Mouse (Mus musculus) hindbrain, embryonic 11.5 days (tissue): ENCODE results near the gene Lrba. TPM values are rescaled to one million over a fixed set of nuclear protein-coding genes. Genes with fewer than 3 reads are reported as not detected.

Experiments
- ATAC-seq: fragments of 200-750 bp; cut with Nextera tagmentation; 2 replicates; pipeline ENCODE4 v1.8.0; 2017; ENCODE audit warnings: mild to moderate bottlenecking, moderate TSS enrichment, moderate library complexity; ENCODE audit not compliant: low FRiP score
- DNase-seq: peaks from one replicate; pipeline ENCODE4 v3.0.0-alpha.2; 2015; ENCODE audit warnings: low spot score
- H3K27ac ChIP-seq: fragments of 300-500 bp; sonication (generic); 2 replicates; pipeline ENCODE4 v1.5.1; 2014; ENCODE audit warnings: mild to moderate bottlenecking, low read depth, low read length
- H3K27me3 ChIP-seq: fragments of 300-500 bp; sonication (generic); 2 replicates; pipeline ENCODE4 v1.6.1; 2014; ENCODE audit warnings: mild to moderate bottlenecking, low read length, moderate library complexity, mixed read lengths; ENCODE audit not compliant: control insufficient read depth, insufficient read depth
- H3K36me3 ChIP-seq: fragments of 300-500 bp; sonication (generic); 2 replicates; pipeline ENCODE4 v1.6.1; 2014; ENCODE audit warnings: mild to moderate bottlenecking, low read length, moderate library complexity, mixed read lengths; ENCODE audit not compliant: control insufficient read depth, insufficient read depth
- H3K4me1 ChIP-seq: fragments of 300-500 bp; sonication (generic); replicated peaks from 2 replicates; pipeline ENCODE4 v1.6.1; 2014; ENCODE audit warnings: low read length, mixed read lengths; ENCODE audit not compliant: control insufficient read depth, insufficient read depth
- H3K4me2 ChIP-seq: fragments of 300-500 bp; sonication (generic); replicated peaks from 2 replicates; pipeline ENCODE4 v1.6.1; 2014; ENCODE audit warnings: mild to moderate bottlenecking, low read depth, low read length
- H3K4me3 ChIP-seq: fragments of 300-500 bp; sonication (generic); 2 replicates; pipeline ENCODE4 v1.5.1; 2014; ENCODE audit warnings: low read depth, low read length
- H3K9ac ChIP-seq: fragments of 300-500 bp; sonication (generic); 2 replicates; pipeline ENCODE4 v1.6.1; 2014; ENCODE audit warnings: low read depth, low read length
- H3K9me3 ChIP-seq: fragments of 300-500 bp; sonication (generic); 2 replicates; pipeline ENCODE4 v1.6.1; 2016; ENCODE audit warnings: low read length; ENCODE audit not compliant: control insufficient read depth
- WGBS: fragments of 180-500 bp; shearing (Covaris S2); extraction: QIAGEN DNeasy Blood & Tissue Kit; methylation state at CpG from one replicate; pipeline ENCODE4 v1.1.7; 2014; 5-methylcytosine and 5-hydroxymethylcytosine counted together
- polyA plus RNA-seq: library from polyadenylated mRNA; unstranded; fragments of >200 nt; fragmentation: Nextera tagmentation; extraction: Ambion mirVana; gene quantifications from 2 replicates; pipeline ENCODE4 v1.2.1, GENCODE M21; 2014

The Lrba gene
- polyA plus RNA-seq, 1 experiment from 2014 or later, result 11.2 TPM

GRCm38 (mm10) chr3:86202449-86202848 is 22.0 kb upstream of the Lrba start:
- ATAC-seq (no peak), DNase-seq (no peak)
- Histone ChIP-seq H3K27ac (no peak overlapping the region), H3K4me2 (no peak overlapping the region), H3K36me3 (no peaks in the 10 kb centered on the region), H3K27me3 (no peaks in the 10 kb centered on the region), H3K9ac (no peak overlapping the region), H3K9me3 (no peaks in the 10 kb centered on the region), H3K4me1 (no peaks in the 10 kb centered on the region), H3K4me3 (no peak overlapping the region)
- WGBS, result 91% methylated on average over 3 of the region's 3 CpGs

- WGBS, result 77% methylated on average over 6 of the region's 6 CpGs
- H3K4me3 ChIP-seq, result no peak overlapping the region
- H3K27me3 ChIP-seq, result no peaks in the 10 kb centered on the region
- H3K9ac ChIP-seq, result no peak overlapping the region
- DNase-seq (no peak), ATAC-seq (no peak)
- H3K27ac ChIP-seq, result no peak overlapping the region
- no peak overlapping the region for H3K4me2 ChIP-seq
- no peaks in the 10 kb centered on the region for H3K4me1 ChIP-seq
- no peaks in the 10 kb centered on the region for H3K36me3 ChIP-seq
- no peaks in the 10 kb centered on the region for H3K9me3 ChIP-seq
Measured at GRCm38 (mm10) chr3:86204608-86205358, 19.7 kb upstream of the Lrba start.

- no peak for DNase-seq
- Histone ChIP-seq H3K9ac (no peak overlapping the region), H3K9me3 (no peaks in the 10 kb centered on the region), H3K27me3 (no peaks in the 10 kb centered on the region), H3K4me3 (no peak overlapping the region), H3K36me3 (no peaks in the 10 kb centered on the region), H3K4me1 (no peaks in the 10 kb centered on the region), H3K27ac (no peak overlapping the region), H3K4me2 (no peak overlapping the region)
- WGBS, result 84% methylated on average over 2 of the region's 2 CpGs
- ATAC-seq, result no peak
Measured at GRCm38 (mm10) chr3:86206556-86206955, 17.9 kb upstream of the Lrba start.

GRCm38 (mm10) chr3:86210267-86210939 is 14.1 kb upstream of the Lrba start:
- DNase-seq (no peak), ATAC-seq (no peak)
- Histone ChIP-seq H3K27me3 (no peaks in the 10 kb centered on the region), H3K4me1 (no peaks in the 10 kb centered on the region), H3K9ac (no peak overlapping the region), H3K27ac (no peak overlapping the region), H3K9me3 (no peaks in the 10 kb centered on the region), H3K4me3 (no peak overlapping the region), H3K4me2 (no peak overlapping the region), H3K36me3 (no peaks in the 10 kb centered on the region)
- WGBS, result 95% methylated on average over 10 of the region's 10 CpGs

DNA sequence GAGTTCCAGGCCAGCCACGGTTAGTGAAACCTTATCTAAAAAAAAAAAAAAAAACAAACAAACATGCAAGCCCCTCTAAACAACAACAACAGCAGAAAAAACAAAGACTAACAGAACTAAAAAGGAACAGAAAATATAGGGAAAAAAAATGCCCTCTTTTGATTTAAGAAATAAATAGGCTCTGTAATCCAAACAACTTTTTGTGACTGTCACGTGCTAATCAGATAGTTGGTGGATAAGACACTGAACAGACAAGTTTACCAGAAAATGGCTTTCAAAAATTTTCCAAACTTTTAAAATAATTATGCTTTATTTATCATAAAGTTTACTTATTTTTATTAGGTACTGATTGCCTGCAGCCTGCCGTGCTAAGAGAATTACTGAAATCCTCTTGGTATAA is 13.5 kb upstream of the Lrba start:
- no peak overlapping the region for H3K4me2 ChIP-seq
- 92% methylated on average over 3 of the region's 3 CpGs for WGBS
- H3K4me1 ChIP-seq, result no peaks in the 10 kb centered on the region
- H3K27me3 ChIP-seq, result no peaks in the 10 kb centered on the region
- DNase-seq, result no peak
- ATAC-seq, result no peak
- H3K36me3 ChIP-seq, result no peaks in the 10 kb centered on the region
- no peak overlapping the region for H3K27ac ChIP-seq
- H3K9ac ChIP-seq, result no peak overlapping the region
- no peaks in the 10 kb centered on the region for H3K9me3 ChIP-seq
- H3K4me3 ChIP-seq, result no peak overlapping the region

GRCm38 (mm10) chr3:86214248-86214647 is 10.2 kb upstream of the Lrba start:
- DNase-seq (no peak), ATAC-seq (no peak)
- H3K4me1 ChIP-seq, result no peaks in the 10 kb centered on the region
- no peak overlapping the region for H3K9ac ChIP-seq
- H3K27ac ChIP-seq, result no peak overlapping the region
- WGBS, result 91% methylated on average over 4 of the region's 4 CpGs
- H3K9me3 ChIP-seq, result no peaks in the 10 kb centered on the region
- no peaks in the 10 kb centered on the region for H3K27me3 ChIP-seq
- H3K4me2 ChIP-seq, result no peak overlapping the region
- H3K4me3 ChIP-seq, result no peak overlapping the region
- H3K36me3 ChIP-seq, result no peaks in the 10 kb centered on the region

GRCm38 (mm10) chr3:86223634-86224313 is 706 bp upstream of the Lrba start:
- Histone ChIP-seq H3K27ac (peak overlapping the region; percentile 79), H3K27me3 (no peaks in the 10 kb centered on the region), H3K4me1 (no peaks in the 10 kb centered on the region), H3K4me2 (peak overlapping the region; percentile 95), H3K9me3 (no peaks in the 10 kb centered on the region), H3K9ac (peak overlapping the region; percentile 89), H3K36me3 (no peaks in the 10 kb centered on the region), H3K4me3 (peak overlapping the region; percentile 92)
- WGBS, result under 1% methylated on average over 67 of the region's 79 CpGs
- ATAC-seq, result peak; percentile 95
- peak; percentile 92 for DNase-seq

GRCm38 (mm10) chr3:86224314-86224563 is 241 bp upstream of the Lrba start:
- H3K9ac ChIP-seq, result peak overlapping the region; percentile 89
- DNase-seq (no peak), ATAC-seq (peak; percentile 81; the same call in 1 of the 2 replicates)
- peak overlapping the region; percentile 79 for H3K27ac ChIP-seq
- H3K4me1 ChIP-seq, result no peaks in the 10 kb centered on the region
- peak overlapping the region; percentile 92 for H3K4me3 ChIP-seq
- peak overlapping the region; percentile 95 for H3K4me2 ChIP-seq
- H3K9me3 ChIP-seq, result no peaks in the 10 kb centered on the region
- H3K36me3 ChIP-seq, result no peaks in the 10 kb centered on the region
- no peaks in the 10 kb centered on the region for H3K27me3 ChIP-seq
- WGBS, result 0% methylated on average over 23 of the region's 28 CpGs
